Mouse (Mus musculus): ENCODE measurements around the gene Ptpn11. TPM values are rescaled to one million over a fixed set of nuclear protein-coding genes. Genes with fewer than 3 reads are reported as not detected.
"Not testable (repeated sequence)": the region's sequence is repeated elsewhere in the genome, so short reads cannot be mapped to it uniquely, and the experiment has no call there.

The Ptpn11 gene
- total RNA-seq, 2 experiments from 2014 or later = 175 to 181 TPM

DNA sequence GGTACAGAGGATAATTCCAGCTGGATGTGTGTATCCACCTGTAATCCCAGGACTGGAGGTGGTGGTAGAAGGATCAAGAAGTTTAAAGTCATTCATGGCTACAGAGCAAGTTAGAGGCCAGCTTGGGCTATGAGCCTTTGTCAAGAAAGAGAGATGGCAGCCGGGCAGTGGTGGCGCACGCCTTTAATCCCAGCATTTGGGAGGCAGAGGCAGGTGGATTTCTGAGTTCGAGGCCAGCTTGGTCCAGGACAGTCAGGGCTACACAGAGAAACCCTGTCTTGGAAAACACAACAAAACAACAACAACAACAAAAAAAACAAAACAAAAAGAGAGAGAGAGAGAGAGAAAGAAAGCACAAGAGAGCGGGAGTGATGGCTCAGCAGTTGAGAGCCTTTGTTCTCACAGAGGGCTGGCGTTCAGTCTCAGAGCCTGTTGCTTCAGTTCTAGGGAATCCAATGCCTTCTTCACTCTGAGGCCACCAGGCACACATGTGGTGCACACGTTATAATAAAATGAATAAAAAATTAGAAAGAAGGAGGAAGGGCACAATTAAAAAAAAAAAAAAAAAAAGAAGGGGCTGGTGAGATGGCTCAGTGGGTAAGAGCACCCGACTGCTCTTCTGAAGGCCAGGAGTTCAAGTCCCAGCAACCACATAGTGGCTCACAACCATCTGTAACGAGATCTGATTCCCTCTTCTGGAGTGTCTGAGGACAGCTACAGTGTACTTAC, 25.6 kb upstream of the Ptpn11 start:
- not testable (repeated sequence) for DNase-seq (ENCODE audit: low spot score)
- intact Hi-C loops (cut with DNase I) = loop anchor here (5.0 kb wide), 2 partner anchors 161 to 181 kb away; partner anchors contain the start of gene Naa25

DNA sequence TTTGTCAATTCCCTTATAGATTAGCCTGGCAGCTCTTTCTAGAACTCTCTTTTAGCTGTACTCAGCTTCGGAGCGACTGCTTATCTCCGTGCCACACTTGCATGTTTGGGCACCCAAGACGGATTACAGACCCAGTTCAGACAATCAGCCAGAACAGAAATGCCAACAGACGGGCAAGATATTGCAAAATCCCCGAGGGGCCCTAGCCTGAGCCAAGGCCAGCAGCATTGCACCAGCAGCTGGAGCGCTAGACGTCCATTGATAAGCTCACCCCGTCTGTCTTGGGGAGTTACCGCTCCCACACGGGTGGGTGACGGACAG, 24.9 kb upstream of the Ptpn11 start:
- intact Hi-C loops (cut with DNase I) = loop anchor here (5.0 kb wide), 2 partner anchors 161 to 181 kb away; partner anchors contain the start of gene Naa25

DNA sequence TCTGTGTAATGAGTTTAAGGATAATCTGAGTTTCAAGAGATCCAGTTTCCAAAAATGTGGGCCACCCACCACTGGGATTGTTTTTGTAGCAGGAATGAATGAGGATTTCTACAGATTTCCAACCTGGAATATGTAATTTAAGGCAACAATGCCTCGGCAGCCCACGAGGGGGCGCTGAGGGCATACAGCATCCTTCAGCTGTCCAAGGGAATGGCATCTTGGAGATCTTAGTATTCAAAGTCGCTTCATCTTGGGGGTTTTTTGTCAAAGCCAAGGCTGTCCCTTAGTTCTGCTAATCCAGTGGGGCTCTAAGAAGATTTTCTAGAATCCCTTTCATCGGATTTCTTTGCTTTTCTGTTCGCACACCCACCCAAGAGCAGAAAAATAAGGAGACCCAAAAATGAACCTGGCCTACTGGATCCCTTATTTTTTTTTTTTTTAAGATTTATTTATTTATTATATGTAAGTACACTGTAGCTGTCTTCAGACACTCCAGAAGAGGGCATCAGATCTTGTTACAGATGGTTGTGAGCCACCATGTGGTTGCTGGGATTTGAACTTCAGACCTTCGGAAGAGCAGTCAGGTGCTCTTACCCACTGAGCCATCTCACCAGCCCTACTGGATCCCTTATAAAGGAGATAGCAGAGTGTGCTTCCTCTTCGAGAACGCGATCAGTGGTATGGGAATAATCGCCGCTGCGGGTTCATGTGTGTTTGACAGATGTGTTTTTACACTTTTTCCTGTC, 24.4 kb upstream of the Ptpn11 start:
- intact Hi-C loops (cut with DNase I) = loop anchor here (1.0 to 5.0 kb wide), 3 partner anchors 52 to 182 kb away; partner anchors contain the start of gene Naa25
- no peak for DNase-seq (ENCODE audit: low spot score)

More for the DNA sequence above, 24.9 kb upstream of the Ptpn11 start:
- no peak for DNase-seq (ENCODE audit: low spot score)

DNA sequence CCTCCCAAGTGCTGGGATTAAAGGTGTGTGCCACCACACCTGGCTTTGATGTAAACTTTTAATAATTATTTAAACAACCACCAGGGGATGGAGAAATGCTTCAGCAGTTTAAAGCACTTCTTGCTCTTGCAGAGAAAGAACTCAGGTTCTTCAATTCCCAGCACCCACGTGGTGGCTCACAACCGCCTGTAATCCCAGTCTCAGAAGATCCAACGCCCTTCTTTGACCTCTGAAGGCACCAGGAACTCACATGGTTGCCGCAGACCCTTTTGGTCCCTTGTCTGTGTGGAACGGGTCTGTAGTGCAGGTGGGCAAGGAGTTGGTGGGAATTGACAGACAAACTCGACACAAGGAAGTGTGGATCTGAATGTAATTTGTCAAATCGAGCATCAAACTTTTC, 23.5 kb upstream of the Ptpn11 start:
- intact Hi-C loops (cut with DNase I) = loop anchor here (1.0 to 5.0 kb wide), 3 partner anchors 53 to 183 kb away; partner anchors contain the start of gene Naa25
- DNase-seq (ENCODE audit: low spot score) = no peak

DNA sequence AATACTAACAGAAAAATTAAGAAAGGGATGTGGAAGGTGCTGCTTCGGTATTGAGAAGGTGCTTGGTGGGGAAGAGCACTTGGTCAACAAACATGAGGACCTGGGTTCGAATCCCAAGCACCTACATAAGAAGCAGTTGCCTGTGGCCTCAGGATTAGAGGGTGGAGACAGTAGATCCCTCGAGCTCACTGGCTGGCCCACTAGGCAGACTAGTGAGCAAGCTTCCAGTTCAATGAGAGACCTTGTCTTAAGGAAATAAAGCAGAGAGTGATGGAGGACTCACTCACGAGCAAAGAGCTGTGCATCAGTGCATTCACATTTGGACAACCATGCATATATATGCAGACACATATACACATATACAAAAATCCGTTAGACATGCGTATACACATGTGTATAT, 20.9 kb upstream of the Ptpn11 start:
- DNase-seq (ENCODE audit: low spot score) = no peak
- intact Hi-C loops (cut with DNase I) = no loop called here

DNA sequence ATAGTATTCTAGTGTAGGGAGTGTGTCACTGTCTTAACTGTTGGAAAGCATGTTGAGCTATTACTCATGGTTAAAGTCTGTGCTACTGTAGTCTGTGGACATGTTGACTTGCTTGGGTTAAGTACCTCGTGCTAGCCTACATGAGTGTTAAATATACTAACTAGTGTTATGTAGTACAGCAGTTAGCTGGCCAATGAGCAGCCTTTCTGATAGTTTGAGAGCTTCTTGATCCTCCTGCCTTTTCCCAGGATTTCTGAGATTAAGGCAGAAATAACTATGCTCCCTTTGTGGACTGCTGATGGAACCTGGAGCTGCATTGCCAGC, 19.4 kb upstream of the Ptpn11 start:
- DNase-seq (ENCODE audit: low spot score) = no peak

DNA sequence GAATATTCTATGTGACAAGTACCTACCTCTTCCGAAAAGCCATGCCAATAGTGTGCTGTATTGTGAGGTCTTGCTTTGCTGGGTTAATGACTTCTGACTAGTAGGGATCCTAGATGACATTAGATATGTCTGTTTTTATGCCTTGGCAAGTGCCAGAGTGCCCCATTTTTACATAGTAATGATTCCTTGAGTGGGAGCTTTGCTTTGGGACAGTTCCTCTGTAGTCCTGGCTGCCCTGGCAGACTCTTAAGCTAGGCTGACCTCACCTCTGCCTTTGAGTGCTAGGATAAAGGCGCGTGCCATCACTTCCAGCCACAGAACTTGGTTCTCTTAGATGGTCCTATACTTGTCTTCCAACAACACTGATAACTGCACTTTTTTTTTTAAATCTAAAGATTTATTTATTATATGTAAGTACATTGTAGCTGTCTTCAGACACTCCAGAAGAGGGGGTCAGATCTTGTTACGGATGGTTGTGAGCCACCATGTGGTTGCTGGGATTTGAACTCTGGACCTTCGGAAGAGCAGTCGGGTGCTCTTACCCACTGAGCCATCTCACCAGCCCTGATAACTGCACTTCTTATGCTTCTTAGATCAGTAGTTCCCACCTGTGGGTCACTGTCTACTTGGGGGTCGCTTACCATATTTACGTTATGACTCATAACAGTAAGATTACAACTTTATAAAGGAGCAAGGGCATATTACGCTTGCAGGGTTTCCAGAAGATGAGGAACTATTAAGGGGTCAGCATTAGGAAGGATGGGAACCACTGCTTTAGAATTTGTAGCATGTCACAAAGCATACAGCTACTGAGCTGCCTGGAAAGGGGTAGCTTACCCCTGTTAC, 18.8 kb upstream of the Ptpn11 start:
- no peak for DNase-seq (ENCODE audit: low spot score)
- intact Hi-C loops (cut with DNase I) = no loop called here

More for the DNA sequence above, 19.4 kb upstream of the Ptpn11 start:
- intact Hi-C loops (cut with DNase I) = no loop called here

DNA sequence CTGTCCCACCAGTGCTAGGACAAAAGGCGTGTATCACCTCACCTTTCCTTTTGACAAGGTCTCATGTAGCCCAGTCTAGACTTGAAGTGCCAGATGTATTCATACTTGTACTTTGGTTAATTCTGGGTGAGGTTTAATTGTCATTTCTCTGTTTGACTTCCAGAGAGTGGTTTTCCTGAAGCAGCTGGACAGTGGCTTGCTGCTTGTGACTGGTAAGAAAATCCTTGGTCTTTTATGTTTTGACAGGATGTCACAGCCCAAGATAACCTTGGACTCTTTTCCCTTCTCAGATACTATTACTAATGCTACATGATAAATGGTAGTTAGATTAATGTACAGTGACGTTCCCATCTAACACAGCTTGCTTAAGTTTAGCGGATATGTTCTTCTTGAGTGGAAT, 15.8 kb upstream of the Ptpn11 start:
- intact Hi-C loops (cut with DNase I) = no loop called here
- no peak for DNase-seq (ENCODE audit: low spot score)

DNA sequence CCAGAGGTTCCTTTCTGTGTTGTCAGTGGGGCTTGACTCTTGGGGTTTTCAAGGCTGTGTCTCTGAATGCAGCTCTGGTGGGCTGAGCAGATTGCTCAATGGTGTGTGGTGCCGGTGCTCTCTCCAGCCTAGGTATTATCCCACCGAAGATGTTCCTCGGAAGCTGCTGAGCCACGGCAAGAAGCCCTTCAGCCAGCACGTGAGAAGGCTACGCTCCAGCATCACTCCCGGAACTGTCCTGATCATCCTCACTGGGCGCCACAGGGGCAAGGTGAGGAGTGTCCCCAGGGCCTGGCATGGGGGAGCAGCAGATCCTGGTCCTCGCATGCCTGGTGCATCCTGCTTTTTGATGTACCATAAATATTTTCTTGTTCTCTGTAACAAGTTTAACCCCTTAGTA, 15.3 kb upstream of the Ptpn11 start:
- no peak for DNase-seq (ENCODE audit: low spot score)
- intact Hi-C loops (cut with DNase I) = no loop called here

- intact Hi-C loops (cut with DNase I); DNase-seq (ENCODE audit: low spot score): not testable (repeated sequence)
Observed at GRCm38 (mm10) chr5:121205537-121206130, 14.4 kb upstream of the Ptpn11 start.

DNA sequence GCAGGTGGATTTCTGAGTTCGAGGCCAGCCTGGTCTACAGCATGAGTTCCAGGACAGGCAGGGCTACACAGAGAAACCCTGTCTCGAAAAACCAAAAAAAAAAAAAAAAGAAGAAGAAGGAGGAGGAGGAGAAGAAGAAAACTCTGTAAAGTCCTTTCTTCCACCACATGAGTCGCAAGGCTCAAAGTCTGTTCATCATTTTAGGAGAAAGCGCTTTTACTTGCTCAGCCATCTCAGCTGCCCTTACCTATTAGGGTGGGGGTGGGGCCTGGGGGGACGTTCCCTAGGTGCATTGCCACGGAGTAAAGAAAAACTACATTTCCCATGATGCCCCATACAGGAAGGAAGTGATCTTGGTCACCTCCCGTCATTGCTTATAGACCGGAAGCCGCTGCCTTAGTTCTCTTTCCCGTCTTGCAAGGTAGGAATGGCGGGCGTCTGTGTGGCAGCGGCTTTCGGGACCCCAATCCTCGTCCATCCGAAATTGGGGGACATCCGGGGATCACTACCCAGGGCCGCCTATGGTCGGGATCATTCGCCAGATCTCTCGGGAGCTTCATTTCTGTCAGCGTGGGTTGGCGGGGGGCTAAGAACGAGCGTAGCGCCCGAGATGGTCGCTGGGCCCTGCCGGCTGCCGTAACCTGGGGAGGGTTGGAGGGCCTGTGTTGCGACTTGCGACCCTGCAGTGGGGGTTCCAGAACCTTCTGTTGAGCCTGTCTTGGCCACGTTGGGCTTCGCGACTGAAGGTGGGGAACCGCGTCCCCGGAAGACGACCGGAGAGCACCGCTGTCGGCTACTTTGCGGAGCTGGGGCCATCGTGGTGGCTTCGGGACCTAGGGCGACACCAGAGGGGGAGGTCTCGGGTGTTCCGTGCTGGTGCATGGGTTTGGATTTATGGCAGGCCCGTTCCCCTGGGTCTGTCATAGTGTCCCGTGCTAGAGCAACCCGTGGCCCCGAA, 13.2 kb upstream of the Ptpn11 start, which contains the start of gene Rpl6:
TSS of gene Rpl6 (plus strand) at position 350 of the 958 bp plus-strand sequence.
- peak; percentile 66 for DNase-seq (ENCODE audit: low spot score)
- intact Hi-C loops (cut with DNase I) = no loop called here

DNA sequence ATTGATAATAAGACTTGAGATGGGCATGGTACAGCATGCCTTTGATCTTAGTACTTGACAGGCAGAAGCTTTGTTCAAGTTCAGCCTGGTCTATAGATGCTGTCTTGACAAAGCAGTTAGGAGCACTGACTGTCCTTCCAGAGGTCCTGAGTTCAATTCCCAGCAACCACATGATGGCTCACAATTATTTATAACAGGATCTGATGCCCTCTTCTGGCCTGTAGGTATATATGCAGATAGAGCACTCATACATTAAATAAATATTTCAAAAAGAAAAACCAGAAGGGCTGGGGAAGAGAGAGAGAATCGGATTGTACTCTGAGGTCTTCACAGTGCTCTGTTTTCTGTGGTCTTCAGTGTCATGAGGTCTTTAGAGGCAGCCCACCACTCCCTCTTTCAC, 11.3 kb upstream of the Ptpn11 start:
- intact Hi-C loops (cut with DNase I) = no loop called here
- DNase-seq (ENCODE audit: low spot score) = no peak

DNA sequence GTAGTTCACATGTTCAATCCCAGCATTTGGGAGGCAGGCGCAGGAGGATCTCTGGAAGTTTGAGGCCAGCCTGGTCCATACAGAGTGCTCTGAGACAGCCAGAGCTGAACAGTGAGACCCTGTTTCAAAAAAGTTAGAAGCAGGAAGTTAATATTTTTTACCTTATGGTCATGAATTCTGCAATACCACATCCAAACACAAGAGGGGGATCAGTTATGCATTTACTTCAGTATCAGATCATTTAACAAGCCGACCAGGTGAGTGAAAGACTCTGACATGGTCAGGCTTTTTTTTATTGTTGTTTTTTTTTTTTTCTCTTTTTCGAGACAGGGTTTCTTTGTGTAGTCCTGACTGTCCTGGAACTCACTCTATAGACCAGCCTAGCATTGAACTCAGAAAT, 10.5 kb upstream of the Ptpn11 start:
- intact Hi-C loops (cut with DNase I) = no loop called here
- DNase-seq (ENCODE audit: low spot score) = no peak

GRCm38 (mm10) chr5:121198376-121198775, 7.2 kb upstream of the Ptpn11 start:
- DNase-seq (ENCODE audit: low spot score) = no peak
- intact Hi-C loops (cut with DNase I) = no loop called here

DNA sequence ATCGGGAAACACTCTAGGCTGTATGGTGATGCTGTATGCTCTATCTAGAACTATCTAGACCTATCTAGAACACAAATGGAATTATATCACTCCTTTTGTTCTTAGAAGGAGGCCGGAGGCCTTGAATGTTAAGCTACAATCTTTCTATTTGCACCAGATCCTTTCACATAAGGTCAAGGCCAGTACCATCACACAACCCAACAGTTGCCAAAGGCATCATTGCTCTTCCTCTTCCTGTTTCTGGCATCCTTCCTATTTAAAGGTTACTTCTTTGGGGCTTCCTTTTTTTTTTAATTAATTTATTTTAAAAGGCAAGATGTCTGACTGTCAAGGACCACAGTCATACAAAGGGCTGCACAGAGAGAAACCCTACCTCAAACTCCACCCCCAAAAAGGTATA, 6.1 kb upstream of the Ptpn11 start:
- no peak for DNase-seq (ENCODE audit: low spot score)
- intact Hi-C loops (cut with DNase I) = no loop called here

- no peak for DNase-seq (ENCODE audit: low spot score)
- intact Hi-C loops (cut with DNase I) = no loop called here
Observed at GRCm38 (mm10) chr5:121196764-121197163, 5.6 kb upstream of the Ptpn11 start.

DNA sequence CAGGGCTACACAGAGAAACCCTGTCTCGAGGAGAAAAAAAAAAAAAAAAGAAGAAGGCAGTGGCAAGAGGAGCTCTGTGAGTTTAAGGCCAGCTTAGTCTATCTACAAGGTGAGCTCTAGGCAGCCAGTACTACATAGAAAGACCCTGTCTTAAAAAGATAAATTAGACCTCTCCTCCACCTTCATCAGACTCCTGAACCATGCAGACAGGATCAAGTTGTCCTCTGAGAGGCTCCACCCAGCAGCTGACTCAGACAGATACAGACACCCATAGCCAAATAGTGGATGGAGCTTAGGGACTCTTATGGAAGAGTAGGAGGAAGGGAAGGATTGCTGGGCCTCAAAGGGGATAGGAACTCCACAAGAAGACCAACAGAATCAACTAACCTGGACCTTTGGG, 3.0 kb upstream of the Ptpn11 start:
- intact Hi-C loops (cut with DNase I) = no loop called here
- DNase-seq (ENCODE audit: low spot score) = no peak

- DNase-seq (ENCODE audit: low spot score) = no peak
- intact Hi-C loops (cut with DNase I) = no loop called here
Observed at GRCm38 (mm10) chr5:121191584-121191906, 348 bp upstream of the Ptpn11 start.

GRCm38 (mm10) chr5:121190210-121190835, 874 bp downstream of the Ptpn11 start:
- intact Hi-C loops (cut with DNase I) = no loop called here
- DNase-seq (ENCODE audit: low spot score) = no peak

Data from heart, postnatal 25 days (tissue).